Mouse (Mus musculus) liver, embryonic 13.5 days (tissue): ENCODE measurements around the gene Cst6. TPM values are rescaled to one million over a fixed set of nuclear protein-coding genes. Genes with fewer than 3 reads are reported as not detected.

Source experiments
- ATAC-seq: fragments of 200-750 bp; cut with Nextera tagmentation; 2 replicates; pipeline ENCODE4 v1.8.0; 2017; ENCODE audit warnings: low read depth, mild to moderate bottlenecking, moderate number of reproducible peaks, moderate library complexity
- DNase-seq: peaks from one replicate; pipeline ENCODE4 v3.0.0; 2022
- H3K27ac ChIP-seq: fragments of 300-500 bp; sonication (generic); 2 replicates; pipeline ENCODE4 v1.5.1; 2015; ENCODE audit warnings: moderate library complexity, mild to moderate bottlenecking, inconsistent platforms
- H3K27me3 ChIP-seq: fragments of 300-500 bp; sonication (generic); 2 replicates; pipeline ENCODE4 v1.6.1; 2015; ENCODE audit warnings: mild to moderate bottlenecking, inconsistent platforms
- H3K36me3 ChIP-seq: fragments of 300-500 bp; sonication (generic); 2 replicates; pipeline ENCODE4 v1.6.1; 2015; ENCODE audit warnings: mild to moderate bottlenecking, inconsistent platforms
- H3K4me1 ChIP-seq: fragments of 300-500 bp; sonication (generic); replicated peaks from 2 replicates; pipeline ENCODE4 v1.6.1; 2015; ENCODE audit warnings: inconsistent platforms
- H3K4me2 ChIP-seq: fragments of 300-500 bp; sonication (generic); 2 replicates; pipeline ENCODE4 v1.6.1; 2015; ENCODE audit warnings: inconsistent platforms, mild to moderate bottlenecking, moderate library complexity
- H3K4me3 ChIP-seq: fragments of 300-500 bp; sonication (generic); replicated peaks from 2 replicates; pipeline ENCODE4 v1.5.1; 2015; ENCODE audit warnings: mild to moderate bottlenecking, inconsistent platforms
- H3K9ac ChIP-seq: fragments of 300-500 bp; sonication (generic); 2 replicates; pipeline ENCODE4 v1.6.1; 2015; ENCODE audit warnings: mild to moderate bottlenecking, inconsistent platforms
- H3K9me3 ChIP-seq: fragments of 300-500 bp; sonication (generic); replicated peaks from 2 replicates; pipeline ENCODE4 v1.6.1; 2016; ENCODE audit warnings: inconsistent platforms
- WGBS: fragments of 180-500 bp; shearing (Covaris S2); methylation state at CpG from one replicate; pipeline ENCODE4 v1.1.7; 2015; ENCODE audit not compliant: insufficient replicate concordance; 5-methylcytosine and 5-hydroxymethylcytosine counted together
- polyA plus RNA-seq: library from polyadenylated mRNA; unstranded; fragments of >200 nt; fragmentation: Nextera tagmentation; extraction: Ambion mirVana; gene quantifications from 2 replicates; pipeline ENCODE4 v1.2.1, GENCODE M21; 2015

Gene Cst6
- polyA plus RNA-seq, 1 experiment from 2014 or later = 0.39 TPM

GRCm38 (mm10) chr19:5348526-5349501 is 560 bp downstream of the Cst6 start:
- 5% methylated on average over 34 of the region's 34 CpGs for WGBS
- DNase-seq = no peak
- peak overlapping the region; percentile 61 for H3K9ac ChIP-seq

GRCm38 (mm10) chr19:5348064-5348463 is 1.3 kb downstream of the Cst6 start:
- H3K9me3 ChIP-seq = no peaks in the 10 kb centered on the region
- H3K27ac ChIP-seq = no peak overlapping the region
- DNase-seq (no peak), ATAC-seq (0 out of 2 replicates have a peak, but pooled peaks have one; percentile 29)
- no peak overlapping the region for H3K4me3 ChIP-seq
- 58% methylated on average over 6 of the region's 6 CpGs for WGBS
- peaks cover 10% of the 10 kb centered on the region for H3K4me1 ChIP-seq
- no peaks in the 10 kb centered on the region for H3K27me3 ChIP-seq
- H3K4me2 ChIP-seq = no peak overlapping the region
- H3K9ac ChIP-seq = no peak overlapping the region
- H3K36me3 ChIP-seq = no peaks in the 10 kb centered on the region

More at GRCm38 (mm10) chr19:5348526-5349501, 560 bp downstream of the Cst6 start:
- Histone ChIP-seq H3K9me3 (no peaks in the 10 kb centered on the region), H3K27me3 (no peaks in the 10 kb centered on the region), H3K4me1 (peaks cover 10% of the 10 kb centered on the region), H3K36me3 (no peaks in the 10 kb centered on the region), H3K27ac (no peak overlapping the region), H3K4me3 (peak overlapping the region; percentile 51), H3K4me2 (peak overlapping the region; percentile 81)
- ATAC-seq = peak; percentile 47; the same call in 1 of the 2 replicates

- Histone ChIP-seq H3K36me3 (no peaks in the 10 kb centered on the region), H3K9me3 (no peaks in the 10 kb centered on the region), H3K4me1 (peaks cover 10% of the 10 kb centered on the region), H3K27ac (no peak overlapping the region), H3K4me2 (no peak overlapping the region), H3K4me3 (no peak overlapping the region), H3K9ac (no peak overlapping the region), H3K27me3 (no peaks in the 10 kb centered on the region)
- DNase-seq (no peak), ATAC-seq (no peak)
- WGBS = 59% methylated on average over 6 of the region's 6 CpGs
Observed at GRCm38 (mm10) chr19:5345297-5346131, 3.9 kb downstream of the Cst6 start.

GRCm38 (mm10) chr19:5341360-5341759 is 8.0 kb downstream of the Cst6 start:
- H3K4me2 ChIP-seq = no peak overlapping the region
- DNase-seq (no peak), ATAC-seq (no peak)
- H3K27ac ChIP-seq = no peak overlapping the region
- no peaks in the 10 kb centered on the region for H3K9me3 ChIP-seq
- H3K9ac ChIP-seq = no peak overlapping the region
- H3K4me1 ChIP-seq = no peaks in the 10 kb centered on the region
- 81% methylated on average over 7 of the region's 7 CpGs for WGBS
- no peaks in the 10 kb centered on the region for H3K27me3 ChIP-seq
- no peak overlapping the region for H3K4me3 ChIP-seq
- no peaks in the 10 kb centered on the region for H3K36me3 ChIP-seq

GRCm38 (mm10) chr19:5337975-5338374 is 11.4 kb downstream of the Cst6 start:
- H3K36me3 ChIP-seq = no peaks in the 10 kb centered on the region
- H3K27ac ChIP-seq = no peak overlapping the region
- no peaks in the 10 kb centered on the region for H3K4me1 ChIP-seq
- no peaks in the 10 kb centered on the region for H3K9me3 ChIP-seq
- DNase-seq (peak; percentile 51), ATAC-seq (no peak)
- no peak overlapping the region for H3K9ac ChIP-seq
- 16% methylated on average over 5 of the region's 5 CpGs for whole genome bisulfite sequencing
- no peak overlapping the region for H3K4me2 ChIP-seq
- H3K4me3 ChIP-seq = no peak overlapping the region
- H3K27me3 ChIP-seq = no peaks in the 10 kb centered on the region

GRCm38 (mm10) chr19:5335441-5335840 is 13.9 kb downstream of the Cst6 start, which contains the start of gene Catsper1:
Gene Catsper1, plus strand, starts transcription at chr19:5335741.
- DNase-seq (no peak), ATAC-seq (no peak)
- H3K36me3 ChIP-seq = no peaks in the 10 kb centered on the region
- 69% methylated on average over 6 of the region's 6 CpGs for WGBS
- H3K27me3 ChIP-seq = no peaks in the 10 kb centered on the region
- H3K9me3 ChIP-seq = no peaks in the 10 kb centered on the region
- H3K4me2 ChIP-seq = no peak within 1 kb of the TSS
- no peak within 1 kb of the TSS for H3K4me3 ChIP-seq
- H3K4me1 ChIP-seq = no peaks in the 10 kb centered on the region
- H3K27ac ChIP-seq = no peak within 1 kb of the TSS
- no peak within 1 kb of the TSS for H3K9ac ChIP-seq

- Histone ChIP-seq H3K9ac (no peak overlapping the region), H3K27ac (no peak overlapping the region), H3K27me3 (no peaks in the 10 kb centered on the region), H3K9me3 (no peaks in the 10 kb centered on the region), H3K4me1 (no peaks in the 10 kb centered on the region), H3K4me2 (no peak overlapping the region), H3K4me3 (no peak overlapping the region), H3K36me3 (no peaks in the 10 kb centered on the region)
- 66% methylated on average over 5 of the region's 5 CpGs for WGBS
- DNase-seq (no peak), ATAC-seq (no peak)
Observed at GRCm38 (mm10) chr19:5334741-5335140, 14.6 kb downstream of the Cst6 start.

- Histone ChIP-seq H3K4me1 (no peaks in the 10 kb centered on the region), H3K27ac (no peak overlapping the region), H3K9ac (no peak overlapping the region), H3K36me3 (no peaks in the 10 kb centered on the region), H3K4me2 (no peak overlapping the region), H3K4me3 (no peak overlapping the region), H3K27me3 (no peaks in the 10 kb centered on the region), H3K9me3 (no peaks in the 10 kb centered on the region)
- WGBS = 68% methylated on average over 19 of the region's 19 CpGs
- ATAC-seq (no peak), DNase-seq (no peak)
Observed at GRCm38 (mm10) chr19:5327970-5328369, 21.4 kb downstream of the Cst6 start.

GRCm38 (mm10) chr19:5323801-5324200 is 25.6 kb downstream of the Cst6 start:
- no peaks in the 10 kb centered on the region for H3K27me3 ChIP-seq
- H3K9me3 ChIP-seq = no peaks in the 10 kb centered on the region
- H3K4me1 ChIP-seq = no peaks in the 10 kb centered on the region
- no peak for ATAC-seq
- H3K9ac ChIP-seq = no peak overlapping the region
- DNase-seq = no peak
- WGBS = 42% methylated on average over 17 of the region's 17 CpGs
- no peak overlapping the region for H3K4me3 ChIP-seq
- no peaks in the 10 kb centered on the region for H3K36me3 ChIP-seq
- H3K27ac ChIP-seq = no peak overlapping the region
- H3K4me2 ChIP-seq = no peak overlapping the region

- Histone ChIP-seq H3K9me3 (peaks cover 8% of the 10 kb centered on the region; the same call in 1 of the 2 replicates), H3K4me3 (no peak overlapping the region), H3K27ac (no peak overlapping the region), H3K27me3 (peaks cover 3% of the 10 kb centered on the region), H3K9ac (no peak overlapping the region), H3K4me2 (no peak overlapping the region), H3K4me1 (no peaks in the 10 kb centered on the region), H3K36me3 (no peaks in the 10 kb centered on the region)
- DNase-seq (no peak), ATAC-seq (no peak)
- 76% methylated on average over 8 of the region's 8 CpGs for WGBS
Observed at GRCm38 (mm10) chr19:5313189-5313588, 36.2 kb downstream of the Cst6 start.

GRCm38 (mm10) chr19:5309025-5309424 is 40.3 kb downstream of the Cst6 start:
- Histone ChIP-seq H3K36me3 (no peaks in the 10 kb centered on the region), H3K9me3 (no peaks in the 10 kb centered on the region), H3K4me3 (no peak overlapping the region), H3K9ac (no peak overlapping the region), H3K4me1 (peaks cover 9% of the 10 kb centered on the region), H3K27me3 (peaks cover 26% of the 10 kb centered on the region), H3K27ac (no peak overlapping the region), H3K4me2 (no peak overlapping the region)
- WGBS = 67% methylated on average over 7 of the region's 7 CpGs
- DNase-seq (no peak), ATAC-seq (no peak)
